Mouse (Mus musculus): ENCODE data around the gene Myrip. TPM values are rescaled to one million over a fixed set of nuclear protein-coding genes. Genes with fewer than 3 reads are reported as not detected.

Gene Myrip
- polyA plus RNA-seq, 1 experiment from 2014 or later: 7.3 TPM

GRCm38 (mm10) chr9:120516720-120517119 lies 215.4 kb downstream of the Myrip start:
- 85% methylated on average over 8 of the region's 8 CpGs for WGBS
- H3K27ac ChIP-seq (ENCODE audit: low read depth, low read length): no peak overlapping the region

GRCm38 (mm10) chr9:120518946-120519345 lies 217.6 kb downstream of the Myrip start:
- H3K27ac ChIP-seq (ENCODE audit: low read depth, low read length): no peak overlapping the region
- H3K27me3 ChIP-seq (replicated peaks; ENCODE audit: control insufficient read depth, insufficient read depth, low read length): no peaks in the 10 kb centered on the region
- H3K4me1 ChIP-seq (ENCODE audit: control insufficient read depth, insufficient read depth, low read depth, low read length): no peaks in the 10 kb centered on the region
- ATAC-seq: no peak
- H3K36me3 ChIP-seq (ENCODE audit: control insufficient read depth, insufficient read depth, low read length): no peaks in the 10 kb centered on the region
- 79% methylated on average over 3 of the region's 3 CpGs for WGBS
- H3K4me2 ChIP-seq (ENCODE audit: low read length): no peak overlapping the region
- no peak overlapping the region for H3K4me3 ChIP-seq (ENCODE audit: low read length)
- no peaks in the 10 kb centered on the region for H3K9me3 ChIP-seq (ENCODE audit: control insufficient read depth, low read length)
- H3K9ac ChIP-seq (ENCODE audit: low read depth, low read length): no peak overlapping the region

More at GRCm38 (mm10) chr9:120516720-120517119, 215.4 kb downstream of the Myrip start:
- H3K4me2 ChIP-seq (ENCODE audit: low read length): no peak overlapping the region
- H3K36me3 ChIP-seq (ENCODE audit: control insufficient read depth, insufficient read depth, low read length): no peaks in the 10 kb centered on the region
- no peak overlapping the region for H3K9ac ChIP-seq (ENCODE audit: low read depth, low read length)
- no peaks in the 10 kb centered on the region for H3K27me3 ChIP-seq (replicated peaks; ENCODE audit: control insufficient read depth, insufficient read depth, low read length)
- H3K4me3 ChIP-seq (ENCODE audit: low read length): no peak overlapping the region
- no peak for ATAC-seq
- H3K4me1 ChIP-seq (ENCODE audit: control insufficient read depth, insufficient read depth, low read depth, low read length): no peaks in the 10 kb centered on the region
- no peaks in the 10 kb centered on the region for H3K9me3 ChIP-seq (ENCODE audit: control insufficient read depth, low read length)

GRCm38 (mm10) chr9:120519469-120520125 lies 218.3 kb downstream of the Myrip start:
- H3K27me3 ChIP-seq (replicated peaks; ENCODE audit: control insufficient read depth, insufficient read depth, low read length): no peaks in the 10 kb centered on the region
- no peak overlapping the region for H3K4me2 ChIP-seq (ENCODE audit: low read length)
- no peak overlapping the region for H3K4me3 ChIP-seq (ENCODE audit: low read length)
- ATAC-seq: no peak
- WGBS: 43% methylated on average over 19 of the region's 19 CpGs
- no peak overlapping the region for H3K9ac ChIP-seq (ENCODE audit: low read depth, low read length)
- no peaks in the 10 kb centered on the region for H3K36me3 ChIP-seq (ENCODE audit: control insufficient read depth, insufficient read depth, low read length)
- H3K9me3 ChIP-seq (ENCODE audit: control insufficient read depth, low read length): no peaks in the 10 kb centered on the region
- H3K4me1 ChIP-seq (ENCODE audit: control insufficient read depth, insufficient read depth, low read depth, low read length): no peaks in the 10 kb centered on the region
- no peak overlapping the region for H3K27ac ChIP-seq (ENCODE audit: low read depth, low read length)

GRCm38 (mm10) chr9:120521161-120521560 lies 219.8 kb downstream of the Myrip start:
- Histone ChIP-seq H3K36me3 (ENCODE audit: control insufficient read depth, insufficient read depth, low read length) (no peaks in the 10 kb centered on the region), H3K9me3 (ENCODE audit: control insufficient read depth, low read length) (no peaks in the 10 kb centered on the region), H3K27ac (ENCODE audit: low read depth, low read length) (no peak overlapping the region), H3K9ac (ENCODE audit: low read depth, low read length) (no peak overlapping the region), H3K4me1 (ENCODE audit: control insufficient read depth, insufficient read depth, low read depth, low read length) (no peaks in the 10 kb centered on the region), H3K4me3 (ENCODE audit: low read length) (no peak overlapping the region), H3K27me3 (replicated peaks; ENCODE audit: control insufficient read depth, insufficient read depth, low read length) (no peaks in the 10 kb centered on the region), H3K4me2 (ENCODE audit: low read length) (no peak overlapping the region)
- WGBS: 94% methylated on average over 1 of the region's 1 CpGs
- ATAC-seq: no peak

Other genes with a start within 250 kb of the Myrip start
- gene Cx3cr1, start 231.6 kb upstream of the Myrip start, polyA plus RNA-seq (2015; fragmentation: Nextera tagmentation; extraction: Ambion mirVana): 10.0 and 10.3 TPM in 2 replicates
- gene Ccr8, start 209.4 kb upstream of the Myrip start, polyA plus RNA-seq (2015; fragmentation: Nextera tagmentation; extraction: Ambion mirVana): not detected in 2 replicates
- gene Slc25a38, start 191.1 kb upstream of the Myrip start, polyA plus RNA-seq (2015; fragmentation: Nextera tagmentation; extraction: Ambion mirVana): 48.1 and 48.6 TPM in 2 replicates
- 939 and 943 TPM in 2 replicates for gene Rpsa, start 173.8 kb upstream of the Myrip start, polyA plus RNA-seq (2015; fragmentation: Nextera tagmentation; extraction: Ambion mirVana)
- 0.20 and 0.21 TPM in 2 replicates for gene Mobp, start 151.8 kb upstream of the Myrip start, polyA plus RNA-seq (2015; fragmentation: Nextera tagmentation; extraction: Ambion mirVana)
- gene Eif1b, start 190.7 kb downstream of the Myrip start, polyA plus RNA-seq (2015; fragmentation: Nextera tagmentation; extraction: Ambion mirVana): 292 and 300 TPM in 2 replicates
- 4.5 and 4.7 TPM in 2 replicates for gene Entpd3, start 238.3 kb downstream of the Myrip start, polyA plus RNA-seq (2015; fragmentation: Nextera tagmentation; extraction: Ambion mirVana)